Mouse (Mus musculus) left cerebral cortex, postnatal 10 days (tissue): ENCODE results near the gene Dgkd. TPM values are rescaled to one million over a fixed set of nuclear protein-coding genes. Genes with fewer than 3 reads are reported as not detected.

ENCODE experiments used
- DNase-seq, 2 experiments: peaks; one replicate each; pipeline ENCODE4 v3.0.0; 2021 to 2022; ENCODE audit warnings: low spot score in 2 of 2, mixed read lengths in 1 of 2; ENCODE audit errors: extremely low spot score in 1 of 2
- intact Hi-C: fragments of 180-260 bp; cut with DNase I; formaldehyde crosslinking; loops from one replicate; pipeline ENCODE4 v1.15.1; 2025
- total RNA-seq, 2 experiments: library from RNA; stranded (reverse); gene quantifications; 2 replicates each; pipeline ENCODE4 v1.2.3; 2021

The Dgkd gene
- total RNA-seq, 2 experiments from 2014 or later = 140 to 160 TPM

GRCm38 (mm10) chr1:87846801-87847474 lies 6.1 kb upstream of the Dgkd start:
- peak in 1 of 2 experiments; percentile 67 for DNase-seq
- intact Hi-C loops = no loop called here

GRCm38 (mm10) chr1:87847475-87848168 lies 5.5 kb upstream of the Dgkd start:
- intact Hi-C loops = no loop called here

GRCm38 (mm10) chr1:87848237-87848996 lies 4.7 kb upstream of the Dgkd start:
- peak in 1 of 2 experiments; percentile 44 for DNase-seq
- intact Hi-C loops = no loop called here

More at GRCm38 (mm10) chr1:87847475-87848168, 5.5 kb upstream of the Dgkd start:
- DNase-seq = no peak

GRCm38 (mm10) chr1:87849278-87849677 lies 3.8 kb upstream of the Dgkd start:
- no peak for DNase-seq

GRCm38 (mm10) chr1:87851344-87851743 lies 1.7 kb upstream of the Dgkd start:
- intact Hi-C loops = loop anchor here (5.0 kb wide), 1 partner anchor 71 kb away; no protein-coding TSS in a partner anchor
- DNase-seq = no peak

More at GRCm38 (mm10) chr1:87849278-87849677, 3.8 kb upstream of the Dgkd start:
- intact Hi-C loops = no loop called here

- intact Hi-C loops = loop anchor here (5.0 kb wide), 1 partner anchor 70 kb away; no protein-coding TSS in a partner anchor
- DNase-seq = no peak
These were observed 851 bp upstream of the Dgkd start for GRCm38 (mm10) chr1:87852081-87852790.

GRCm38 (mm10) chr1:87853601-87854361 lies 694 bp downstream of the Dgkd start:
- DNase-seq = peak in 1 of 2 experiments; percentile 62
- intact Hi-C loops = loop anchor here (5.0 kb wide), 1 partner anchor 69 kb away; no protein-coding TSS in a partner anchor

GRCm38 (mm10) chr1:87854411-87854810 lies 1.3 kb downstream of the Dgkd start:
- intact Hi-C loops = loop anchor here (5.0 kb wide), 1 partner anchor 68 kb away; no protein-coding TSS in a partner anchor
- no peak for DNase-seq

- intact Hi-C loops = loop anchor here (5.0 kb wide), 2 partner anchors 57 to 67 kb away; no protein-coding TSS in a partner anchor
- no peak for DNase-seq
These were observed 1.8 kb downstream of the Dgkd start for GRCm38 (mm10) chr1:87854851-87855251.

- intact Hi-C loops = loop anchor here (5.0 kb wide), 1 partner anchor 57 kb away; no protein-coding TSS in a partner anchor
- DNase-seq = no peak
These were observed 2.4 kb downstream of the Dgkd start for GRCm38 (mm10) chr1:87855522-87855921.

GRCm38 (mm10) chr1:87856823-87857222 lies 3.7 kb downstream of the Dgkd start:
- no peak for DNase-seq
- intact Hi-C loops = loop anchor here (5.0 kb wide), 1 partner anchor 55 kb away; no protein-coding TSS in a partner anchor

- intact Hi-C loops = loop anchor here (5.0 kb wide), 1 partner anchor 54 kb away; no protein-coding TSS in a partner anchor
- DNase-seq = no peak
These were observed 4.9 kb downstream of the Dgkd start for GRCm38 (mm10) chr1:87858031-87858430.

GRCm38 (mm10) chr1:87858529-87858928 lies 5.4 kb downstream of the Dgkd start:
- no peak for DNase-seq
- intact Hi-C loops = loop anchor here (5.0 kb wide), 1 partner anchor 54 kb away; no protein-coding TSS in a partner anchor

GRCm38 (mm10) chr1:87863602-87864001 lies 10.5 kb downstream of the Dgkd start:
- intact Hi-C loops = no loop called here

GRCm38 (mm10) chr1:87864889-87865288 lies 11.8 kb downstream of the Dgkd start:
- no peak for DNase-seq
- intact Hi-C loops = no loop called here

More at GRCm38 (mm10) chr1:87863602-87864001, 10.5 kb downstream of the Dgkd start:
- no peak for DNase-seq

- DNase-seq = no peak
- intact Hi-C loops = no loop called here
These were observed 13.6 kb downstream of the Dgkd start for GRCm38 (mm10) chr1:87866672-87867071.

GRCm38 (mm10) chr1:87871546-87871945 lies 18.5 kb downstream of the Dgkd start:
- no peak for DNase-seq
- intact Hi-C loops = no loop called here

GRCm38 (mm10) chr1:87873081-87873480 lies 20.0 kb downstream of the Dgkd start:
- intact Hi-C loops = no loop called here
- DNase-seq = no peak
